Mouse (Mus musculus): ENCODE results near the gene Ikzf4. TPM values are rescaled to one million over a fixed set of nuclear protein-coding genes. Genes with fewer than 3 reads are reported as not detected.

The Ikzf4 gene
- total RNA-seq, 2 experiments from 2014 or later, result not detected

Other genes starting within 250 kb of the Ikzf4 start
- not detected in 2 replicates for gene Slc39a5, start 244.8 kb downstream of the Ikzf4 start, total RNA-seq (2015)
- not detected in 2 replicates for gene Slc39a5, start 244.8 kb downstream of the Ikzf4 start, total RNA-seq (2017)
- 76.8 and 79.3 TPM in 2 replicates for gene Nabp2, start 234.5 kb downstream of the Ikzf4 start, total RNA-seq (2015)
- gene Nabp2, start 234.5 kb downstream of the Ikzf4 start, total RNA-seq (2017), result 54.3 and 59.1 TPM in 2 replicates
- gene Rnf41, start 234.3 kb downstream of the Ikzf4 start, total RNA-seq (2015), result 16.4 and 17.6 TPM in 2 replicates
- 24.6 and 26.1 TPM in 2 replicates for gene Rnf41, start 234.3 kb downstream of the Ikzf4 start, total RNA-seq (2017)
- gene Smarcc2, start 186.7 kb downstream of the Ikzf4 start, total RNA-seq (2015), result 73.1 and 82.3 TPM in 2 replicates
- gene Smarcc2, start 186.7 kb downstream of the Ikzf4 start, total RNA-seq (2017), result 63.1 and 78.4 TPM in 2 replicates
- 1,624 and 1,690 TPM in 2 replicates for gene Myl6, start 151.8 kb downstream of the Ikzf4 start, total RNA-seq (2015)
- gene Myl6, start 151.8 kb downstream of the Ikzf4 start, total RNA-seq (2017), result 1,921 and 2,467 TPM in 2 replicates
- 3.4 and 5.8 TPM in 2 replicates for gene Myl6b, start 147.3 kb downstream of the Ikzf4 start, total RNA-seq (2015)
- 0.99 and 2.0 TPM in 2 replicates for gene Myl6b, start 147.3 kb downstream of the Ikzf4 start, total RNA-seq (2017)
- 125 and 127 TPM in 2 replicates for gene Esyt1, start 120.1 kb downstream of the Ikzf4 start, total RNA-seq (2015)
- 266 and 267 TPM in 2 replicates for gene Esyt1, start 120.1 kb downstream of the Ikzf4 start, total RNA-seq (2017)
- 6.0 and 8.1 TPM in 2 replicates for gene Zc3h10, start 98.2 kb downstream of the Ikzf4 start, total RNA-seq (2015)
- gene Zc3h10, start 98.2 kb downstream of the Ikzf4 start, total RNA-seq (2017), result 12.9 and 14.5 TPM in 2 replicates
- gene Rpl41, start 96.7 kb downstream of the Ikzf4 start, total RNA-seq (2015), result 2,152 and 2,213 TPM in 2 replicates
- gene Rpl41, start 96.7 kb downstream of the Ikzf4 start, total RNA-seq (2017), result 1,919 and 2,042 TPM in 2 replicates
- gene Pa2g4, start 80.0 kb downstream of the Ikzf4 start, total RNA-seq (2015), result 116 TPM in 2 replicates
- 90.4 and 95.0 TPM in 2 replicates for gene Pa2g4, start 80.0 kb downstream of the Ikzf4 start, total RNA-seq (2017)
- 2.5 and 2.8 TPM in 2 replicates for gene Erbb3, start 56.3 kb downstream of the Ikzf4 start, total RNA-seq (2015)
- 1.5 and 2.1 TPM in 2 replicates for gene Erbb3, start 56.3 kb downstream of the Ikzf4 start, total RNA-seq (2017)
- 1,237 and 1,288 TPM in 2 replicates for gene Rps26, start 19.2 kb downstream of the Ikzf4 start, total RNA-seq (2015)
- 518 and 577 TPM in 2 replicates for gene Rps26, start 19.2 kb downstream of the Ikzf4 start, total RNA-seq (2017)
- gene Suox, start 28.1 kb upstream of the Ikzf4 start, total RNA-seq (2015), result 1.4 and 1.5 TPM in 2 replicates
- gene Suox, start 28.1 kb upstream of the Ikzf4 start, total RNA-seq (2017), result 3.9 and 4.7 TPM in 2 replicates
- gene Rab5b, start 50.3 kb upstream of the Ikzf4 start, total RNA-seq (2015), result 62.8 and 64.7 TPM in 2 replicates
- gene Rab5b, start 50.3 kb upstream of the Ikzf4 start, total RNA-seq (2017), result 77.1 and 84.0 TPM in 2 replicates
- gene Pmel, start 58.2 kb upstream of the Ikzf4 start, total RNA-seq (2015), result 0.16 and 0.57 TPM in 2 replicates
- gene Pmel, start 58.2 kb upstream of the Ikzf4 start, total RNA-seq (2017), result 0.07 and 0.73 TPM in 2 replicates
- 85.3 and 89.5 TPM in 2 replicates for gene Cdk2, start 59.0 kb upstream of the Ikzf4 start, total RNA-seq (2015)
- gene Cdk2, start 59.0 kb upstream of the Ikzf4 start, total RNA-seq (2017), result 63.4 and 70.7 TPM in 2 replicates
- gene Dgka, start 98.9 kb upstream of the Ikzf4 start, total RNA-seq (2015), result 35.0 and 37.6 TPM in 2 replicates
- 31.5 and 32.6 TPM in 2 replicates for gene Dgka, start 98.9 kb upstream of the Ikzf4 start, total RNA-seq (2017)
- 22.0 and 25.0 TPM in 2 replicates for gene Pym1, start 101.9 kb upstream of the Ikzf4 start, total RNA-seq (2015)
- gene Pym1, start 101.9 kb upstream of the Ikzf4 start, total RNA-seq (2017), result 37.1 and 43.4 TPM in 2 replicates
- gene Mmp19, start 144.9 kb upstream of the Ikzf4 start, total RNA-seq (2015), result 4.4 and 4.5 TPM in 2 replicates
- gene Mmp19, start 144.9 kb upstream of the Ikzf4 start, total RNA-seq (2017), result 10.9 and 12.7 TPM in 2 replicates
- 29.1 and 35.9 TPM in 2 replicates for gene Dnajc14, start 158.1 kb upstream of the Ikzf4 start, total RNA-seq (2015)
- 58.3 and 61.3 TPM in 2 replicates for gene Dnajc14, start 158.1 kb upstream of the Ikzf4 start, total RNA-seq (2017)
- gene Tmem198b, start 158.4 kb upstream of the Ikzf4 start, total RNA-seq (2015), result 4.5 and 6.5 TPM in 2 replicates
- gene Tmem198b, start 158.4 kb upstream of the Ikzf4 start, total RNA-seq (2017), result 3.9 and 4.0 TPM in 2 replicates
- 173 and 182 TPM in 2 replicates for gene Sarnp, start 171.3 kb upstream of the Ikzf4 start, total RNA-seq (2015)
- 209 and 234 TPM in 2 replicates for gene Sarnp, start 171.3 kb upstream of the Ikzf4 start, total RNA-seq (2017)
- gene Ormdl2, start 175.7 kb upstream of the Ikzf4 start, total RNA-seq (2015), result 49.5 and 65.2 TPM in 2 replicates
- 67.1 and 72.3 TPM in 2 replicates for gene Ormdl2, start 175.7 kb upstream of the Ikzf4 start, total RNA-seq (2017)
- 0.07 and 0.18 TPM in 2 replicates for gene Gdf11, start 245.7 kb upstream of the Ikzf4 start, total RNA-seq (2015)
- gene Gdf11, start 245.7 kb upstream of the Ikzf4 start, total RNA-seq (2017), result 0.18 and 0.28 TPM in 2 replicates

Data from megakaryocyte, adult 5-6 weeks (primary cell).